Mouse (Mus musculus) lung, adult 18-20 months (tissue): ENCODE measurements around the gene Ush1g.

Experiments used
- DNase-seq, 2 experiments: peaks; one replicate each; pipeline ENCODE4 v3.0.0; 2022; ENCODE audit warnings: mixed read lengths in 2 of 2

Ush1g gene

DNA sequence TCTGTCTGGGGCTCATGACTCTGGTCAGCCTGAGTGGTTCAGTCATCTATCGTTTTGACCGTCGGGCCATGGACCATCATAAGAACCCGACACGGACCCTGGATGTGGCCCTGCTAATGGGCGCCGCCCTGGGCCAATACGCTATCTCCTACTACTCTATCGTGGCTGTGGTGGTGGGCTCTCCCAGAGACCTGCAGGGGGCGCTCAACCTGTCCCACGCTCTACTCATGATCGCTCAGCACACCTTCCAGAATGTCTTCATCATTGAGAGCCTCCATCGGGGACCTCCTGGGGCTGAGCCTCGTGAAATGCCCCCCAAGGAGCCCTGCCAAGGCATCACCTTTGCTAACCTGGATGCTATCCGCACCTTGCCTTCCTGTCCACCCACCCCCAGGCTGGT is 7.5 kb upstream of the Ush1g start:
- no peak for DNase-seq

- DNase-seq = no peak
Observed at GRCm38 (mm10) chr11:115326730-115327129, 4.9 kb upstream of the Ush1g start.

DNA sequence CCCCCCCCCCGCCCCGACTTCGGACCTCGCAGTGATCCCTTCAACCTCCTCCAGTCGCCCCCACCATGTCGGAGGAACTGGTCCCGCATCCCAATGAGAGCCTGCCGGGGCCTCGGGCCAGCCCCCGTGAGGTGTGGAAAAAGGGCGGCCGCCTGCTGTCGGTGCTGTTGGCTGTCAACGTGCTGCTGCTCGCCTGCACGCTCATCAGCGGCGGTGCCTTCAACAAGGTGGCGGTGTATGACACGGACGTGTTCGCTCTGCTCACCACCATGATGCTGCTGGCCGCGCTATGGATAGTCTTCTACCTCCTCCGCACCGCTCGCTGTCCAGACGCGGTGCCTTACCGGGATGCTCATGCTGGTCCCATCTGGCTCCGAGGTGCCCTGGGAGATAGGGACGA is 1.5 kb upstream of the Ush1g start:
- DNase-seq = no peak

GRCm38 (mm10) chr11:115319704-115320383 is 2.0 kb downstream of the Ush1g start:
- DNase-seq = no peak

DNA sequence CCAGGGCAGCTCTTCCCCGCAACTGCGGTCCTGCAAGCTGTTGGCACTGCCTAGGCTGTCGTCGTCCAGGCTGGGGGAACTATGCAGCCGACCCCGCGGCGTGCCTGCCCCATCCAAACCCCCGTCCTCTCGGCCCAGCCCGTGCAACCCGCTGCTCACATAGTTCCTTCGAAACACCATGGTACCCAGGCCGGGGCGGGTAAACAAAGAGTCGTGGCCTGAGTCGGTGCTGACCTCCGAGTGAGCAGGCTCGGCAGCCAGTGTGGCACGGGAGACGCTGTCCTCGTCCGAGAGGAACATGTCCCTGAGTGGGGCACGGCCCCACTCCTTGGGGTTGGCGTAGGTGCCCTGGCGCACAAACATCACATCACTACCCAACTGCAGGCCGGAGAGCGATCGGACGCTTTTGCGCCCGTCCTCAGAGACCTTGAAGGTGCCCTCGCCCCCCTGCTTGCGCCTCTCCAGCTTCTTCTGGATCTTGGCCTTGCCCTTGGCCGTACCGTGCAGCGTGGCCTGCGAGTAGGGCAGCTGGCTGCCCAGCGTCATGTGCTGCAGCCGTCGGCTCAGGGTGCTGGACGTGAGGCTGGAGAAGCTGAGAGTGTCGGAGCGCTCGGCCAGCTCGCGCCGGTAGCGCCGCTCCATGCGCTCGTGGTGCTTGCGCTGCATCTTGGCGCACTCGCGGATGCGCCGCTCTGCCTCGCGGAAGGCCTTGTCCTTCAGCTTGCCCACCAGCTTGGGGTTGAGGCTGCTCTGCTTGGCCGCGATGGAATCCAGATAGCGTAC is 3.4 kb downstream of the Ush1g start:
- no peak for DNase-seq

- no peak for DNase-seq
Observed at GRCm38 (mm10) chr11:115317204-115317603, 4.6 kb downstream of the Ush1g start.

DNA sequence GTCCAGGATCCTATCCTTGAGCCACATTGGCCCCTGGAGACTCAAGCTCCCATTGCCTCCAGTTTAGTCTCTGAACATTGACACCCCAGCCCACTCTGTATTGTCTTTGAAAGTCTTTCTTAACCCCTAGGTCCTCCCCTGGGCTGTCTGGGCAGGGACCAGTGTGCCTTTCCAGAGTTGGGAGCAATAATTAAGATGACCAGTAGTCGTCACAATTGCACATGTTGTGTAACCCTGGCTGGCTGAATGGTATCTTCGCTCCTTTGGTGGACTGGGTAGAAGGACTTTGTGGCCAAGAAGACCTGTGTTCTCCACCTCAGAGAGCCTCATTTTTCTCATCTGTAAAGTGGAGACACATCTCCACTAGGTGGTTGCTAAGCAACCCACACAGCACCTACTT is 7.6 kb downstream of the Ush1g start:
- DNase-seq = no peak

- DNase-seq = no peak
Observed at GRCm38 (mm10) chr11:115308781-115309180, 13.1 kb downstream of the Ush1g start.

- DNase-seq = no peak
Observed at GRCm38 (mm10) chr11:115306863-115307262, 15.0 kb downstream of the Ush1g start, which contains the start of gene Otop2. Gene Otop2 (plus strand): TSS chr11:115307163.

GRCm38 (mm10) chr11:115303167-115303566 is 18.7 kb downstream of the Ush1g start:
- DNase-seq = no peak

DNA sequence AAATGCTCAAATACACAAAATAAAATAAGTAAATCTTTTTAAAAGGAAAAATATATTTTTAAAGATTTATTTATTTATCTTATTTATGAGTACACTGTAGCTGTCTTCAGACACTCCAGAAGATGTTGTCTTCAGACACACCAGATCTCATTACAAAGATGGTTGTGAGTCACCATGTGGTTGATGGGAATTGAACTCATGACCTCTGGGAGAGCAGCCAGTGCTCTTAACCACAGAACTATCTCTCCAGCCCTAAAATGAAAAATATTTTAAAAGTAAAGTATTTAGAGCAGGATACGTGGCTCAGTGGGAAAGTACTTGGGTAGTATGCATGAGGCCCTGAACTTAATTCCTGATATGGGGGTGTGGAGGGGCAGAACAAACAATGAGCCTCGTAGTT is 20.5 kb downstream of the Ush1g start:
- no peak for DNase-seq

GRCm38 (mm10) chr11:115300745-115301144 is 21.1 kb downstream of the Ush1g start:
- no peak for DNase-seq

GRCm38 (mm10) chr11:115298160-115298559 is 23.7 kb downstream of the Ush1g start:
- no peak for DNase-seq

GRCm38 (mm10) chr11:115297214-115297826 is 24.5 kb downstream of the Ush1g start, which contains the start of gene Fads6:
Gene Fads6 (minus strand): TSS chr11:115297663.
- peak; percentile 65 to 77 for DNase-seq

GRCm38 (mm10) chr11:115296471-115297210 is 25.2 kb downstream of the Ush1g start:
- peak; percentile 40 to 62 for DNase-seq

DNA sequence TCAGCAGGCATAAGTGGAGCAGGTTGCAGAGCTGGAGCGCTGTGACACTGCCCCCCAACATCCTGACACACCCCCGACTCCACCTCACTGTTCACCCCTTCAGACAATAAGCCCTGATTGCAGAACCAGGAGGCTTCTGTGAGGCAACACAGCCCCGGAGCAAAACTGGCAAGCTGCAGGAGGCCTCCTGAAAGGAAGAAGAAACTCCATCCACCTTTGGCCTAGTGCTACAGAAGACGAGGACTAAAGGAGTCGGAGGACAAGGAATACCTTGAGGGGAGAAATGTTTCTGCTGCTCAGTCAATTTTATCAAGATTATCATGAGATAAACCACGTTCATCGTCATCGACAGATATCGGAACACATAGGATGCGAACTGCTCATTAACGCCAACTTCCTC is 25.9 kb downstream of the Ush1g start:
- no peak for DNase-seq

DNA sequence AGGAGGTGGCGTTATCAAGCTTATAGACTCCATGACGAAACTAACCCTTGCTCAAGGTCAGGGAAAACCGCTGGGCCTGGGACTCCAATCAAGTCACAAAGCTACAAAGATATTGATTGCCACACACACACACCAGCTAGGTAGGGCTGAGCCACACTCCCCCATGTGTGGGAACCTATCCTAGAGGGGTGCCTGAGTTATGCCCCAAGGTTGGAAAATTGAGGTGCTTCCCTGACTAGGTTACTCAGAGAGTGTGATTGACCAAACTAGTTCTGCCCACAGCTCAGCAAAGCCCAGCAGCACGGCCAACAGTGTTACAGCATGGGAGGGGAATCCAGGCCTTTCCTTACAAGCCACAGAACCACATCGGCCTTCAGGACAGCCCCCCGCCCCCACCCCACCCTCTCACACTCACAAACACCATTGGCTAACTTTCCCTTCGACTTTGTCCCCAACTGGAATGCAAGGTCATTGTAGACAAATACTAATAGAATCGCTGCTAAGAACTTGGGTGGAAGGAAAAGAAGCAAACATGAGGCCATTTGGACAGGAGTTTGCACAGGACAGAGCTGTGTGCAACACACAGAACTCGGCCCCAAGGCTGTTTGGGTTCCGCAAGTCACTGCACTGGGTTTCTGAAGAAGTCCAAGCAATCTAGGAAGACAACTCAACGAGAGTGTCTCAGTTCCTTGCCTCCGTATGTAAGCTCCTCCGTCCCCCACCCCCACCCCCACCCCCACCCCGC is 29.0 kb downstream of the Ush1g start:
- no peak for DNase-seq

DNA sequence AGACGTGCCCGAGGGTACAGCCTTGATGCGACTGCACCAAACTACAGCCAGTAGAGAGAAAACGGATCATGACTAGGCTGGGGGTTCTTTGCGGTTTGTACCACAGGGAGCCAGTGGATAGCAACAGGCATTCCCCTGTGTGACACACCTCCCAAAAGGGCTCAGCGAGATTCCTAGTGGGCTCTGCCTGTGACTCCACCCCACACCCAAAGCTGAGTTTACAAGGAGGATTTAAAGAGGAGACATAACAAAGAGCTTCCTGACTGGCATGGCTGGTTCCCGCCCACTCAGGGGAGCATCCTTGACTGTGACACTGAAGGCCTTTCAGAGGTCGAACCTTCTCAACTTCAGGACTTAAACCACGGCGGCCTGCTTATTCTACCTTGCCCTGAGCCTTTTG is 30.3 kb downstream of the Ush1g start:
- DNase-seq = no peak

GRCm38 (mm10) chr11:115290919-115291318 is 30.9 kb downstream of the Ush1g start:
- DNase-seq = peak; percentile 67 to 70

GRCm38 (mm10) chr11:115290314-115290713 is 31.5 kb downstream of the Ush1g start:
- no peak for DNase-seq

DNA sequence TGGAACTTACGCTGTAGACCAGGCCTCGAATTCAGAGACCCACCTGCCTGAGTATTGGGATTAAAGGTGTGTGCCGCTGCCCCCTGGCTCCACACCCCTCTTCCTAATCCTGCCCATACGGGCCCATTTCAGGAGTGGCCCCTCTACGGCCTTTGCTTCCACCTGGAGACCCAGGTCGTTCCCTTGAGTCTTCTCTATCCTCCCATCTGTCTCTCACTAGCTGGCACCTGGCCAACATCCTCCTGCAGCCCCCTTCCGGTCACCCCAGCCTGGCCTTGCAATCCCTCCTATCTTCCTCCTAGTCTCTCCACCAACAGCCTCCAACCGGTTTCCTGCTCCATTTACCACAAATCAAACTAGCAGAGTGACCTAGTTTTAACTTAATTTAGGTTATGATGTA is 32.0 kb downstream of the Ush1g start:
- DNase-seq = no peak

GRCm38 (mm10) chr11:115288305-115288704 is 33.5 kb downstream of the Ush1g start:
- DNase-seq = no peak
